Mouse (Mus musculus) embryonic facial prominence, embryonic 11.5 days (tissue): Measurements from ENCODE around the gene Tmem201. TPM values are rescaled to one million over a fixed set of nuclear protein-coding genes. Genes with fewer than 3 reads are reported as not detected.

ENCODE experiments used
- polyA plus RNA-seq: library from polyadenylated mRNA; unstranded; fragments of >200 nt; fragmentation: Nextera tagmentation; extraction: Ambion mirVana; gene quantifications from 2 replicates; pipeline ENCODE4 v1.2.1, GENCODE M21; 2014

Tmem201 gene
- polyA plus RNA-seq, 1 experiment from 2014 or later = 17.5 TPM

Other genes starting within 250 kb of the Tmem201 start
- 68.8 and 70.4 TPM in 2 replicates for gene Ctnnbip1, start 219.8 kb downstream of the Tmem201 start, polyA plus RNA-seq
- gene Clstn1, start 151.6 kb downstream of the Tmem201 start, polyA plus RNA-seq = 27.3 and 28.0 TPM in 2 replicates
- 4.2 and 4.5 TPM in 2 replicates for gene Pik3cd, start 35.5 kb downstream of the Tmem201 start, polyA plus RNA-seq
- 18.4 and 20.1 TPM in 2 replicates for gene Slc25a33, start 36.2 kb upstream of the Tmem201 start, polyA plus RNA-seq
- 16.7 and 18.8 TPM in 2 replicates for gene Spsb1, start 217.0 kb upstream of the Tmem201 start, polyA plus RNA-seq